Mouse (Mus musculus) CH12.LX (cell line): ENCODE measurements at regions not wholly inside any gene's neighbourhood (a gene's known extent, or its start where the extent isn't known, plus 50 kb on each side); places are given as distances from the start of the nearest gene placed in this dataset.

ENCODE experiments used
- CTCF ChIP-seq, 2 experiments: IDR thresholded peaks in 1 of 2; conservative IDR thresholded peaks in 1 of 2; 2 replicates each; pipeline ENCODE4 v1.5.1; 2011 to 2012; ENCODE audit warnings: low read depth in 2 of 2, low read length in 2 of 2, improper control_type of control experiment in 1 of 2, inconsistent platforms in 1 of 2, mild to moderate bottlenecking in 1 of 2, moderate library complexity in 1 of 2
- EP300 ChIP-seq: IDR thresholded peaks from 2 replicates; pipeline ENCODE4 v1.6.1; 2011; ENCODE audit warnings: low read length, improper control_type of control experiment
- MEF2A ChIP-seq: IDR thresholded peaks from 2 replicates; pipeline ENCODE4 v1.6.1; 2014; ENCODE audit warnings: low read depth, mild to moderate bottlenecking, inconsistent platforms, low read length, improper control_type of control experiment, borderline replicate concordance
- PAX5 ChIP-seq: IDR thresholded peaks from 2 replicates; pipeline ENCODE4 v1.6.1; 2012; ENCODE audit warnings: low read length, inconsistent platforms, mixed read lengths
- UBTF ChIP-seq: IDR thresholded peaks from 2 replicates; pipeline ENCODE4 v1.6.1; 2012; ENCODE audit warnings: low read depth, mild to moderate bottlenecking, inconsistent platforms, low read length, improper control_type of control experiment, moderate library complexity
- ZKSCAN1 ChIP-seq: IDR thresholded peaks from 2 replicates; pipeline ENCODE4 v1.6.1; 2012; ENCODE audit warnings: low read depth, inconsistent platforms, low read length, improper control_type of control experiment, borderline replicate concordance

GRCm38 (mm10) chr3:17824662-17825061 is 123.5 kb upstream of the Cypt12 start:
- TF ChIP-seq PAX5 (no peak), EP300 (no peak), UBTF (no peak), MEF2A (no peak), CTCF (conservative IDR thresholded peaks at IDR 0.05 in 1 of 2, IDR thresholded peaks at IDR 0.05 in 1 of 2; ENCODE audit: low read depth in 2 of 2, low read length in 2 of 2) (peak in 1 of 2 experiments; percentile 59; a peak in 3 of 4 replicates), ZKSCAN1 (no peak)
